Mouse (Mus musculus) adrenal gland, postnatal 0 days (tissue): ENCODE measurements around the gene Rab26. TPM values are rescaled to one million over a fixed set of nuclear protein-coding genes. Genes with fewer than 3 reads are reported as not detected.

Experiments used
- polyA plus RNA-seq: library from polyadenylated mRNA; unstranded; fragments of >200 nt; fragmentation: Nextera tagmentation; extraction: Ambion mirVana; gene quantifications from 2 replicates; pipeline ENCODE4 v1.2.1, GENCODE M21; 2015

The Rab26 gene
- polyA plus RNA-seq, result 1.3 and 1.8 TPM in 2 replicates

DNA sequence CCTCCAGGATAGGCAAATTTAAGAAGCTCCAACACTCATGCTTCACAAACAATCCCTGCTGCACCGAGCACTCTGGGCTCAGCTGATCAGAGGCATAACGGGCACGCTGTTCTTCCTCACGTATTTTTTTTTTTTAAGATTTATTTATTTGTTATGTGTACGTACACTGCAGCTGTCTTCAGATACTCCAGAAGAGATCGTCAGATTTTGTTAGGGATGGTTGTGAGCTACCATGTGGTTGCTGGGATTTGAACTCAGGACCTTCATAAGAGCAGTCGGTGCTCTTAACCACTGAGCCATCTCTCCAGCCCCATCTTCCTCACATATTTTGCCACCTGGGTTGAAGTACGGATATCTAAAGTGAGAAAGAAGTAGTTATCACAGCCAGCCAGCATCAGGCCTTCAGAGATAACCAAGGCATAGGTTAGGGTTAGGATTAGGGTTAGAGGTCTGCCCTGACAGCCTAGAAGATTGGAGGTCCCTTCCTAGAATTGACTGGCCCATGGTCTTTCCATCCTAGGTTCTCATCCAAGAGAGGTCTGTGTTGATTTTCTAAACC, at the start of gene Rab26:
Gene Rab26, minus strand, starts transcription at position 51 of the 559 bp plus-strand sequence.

DNA sequence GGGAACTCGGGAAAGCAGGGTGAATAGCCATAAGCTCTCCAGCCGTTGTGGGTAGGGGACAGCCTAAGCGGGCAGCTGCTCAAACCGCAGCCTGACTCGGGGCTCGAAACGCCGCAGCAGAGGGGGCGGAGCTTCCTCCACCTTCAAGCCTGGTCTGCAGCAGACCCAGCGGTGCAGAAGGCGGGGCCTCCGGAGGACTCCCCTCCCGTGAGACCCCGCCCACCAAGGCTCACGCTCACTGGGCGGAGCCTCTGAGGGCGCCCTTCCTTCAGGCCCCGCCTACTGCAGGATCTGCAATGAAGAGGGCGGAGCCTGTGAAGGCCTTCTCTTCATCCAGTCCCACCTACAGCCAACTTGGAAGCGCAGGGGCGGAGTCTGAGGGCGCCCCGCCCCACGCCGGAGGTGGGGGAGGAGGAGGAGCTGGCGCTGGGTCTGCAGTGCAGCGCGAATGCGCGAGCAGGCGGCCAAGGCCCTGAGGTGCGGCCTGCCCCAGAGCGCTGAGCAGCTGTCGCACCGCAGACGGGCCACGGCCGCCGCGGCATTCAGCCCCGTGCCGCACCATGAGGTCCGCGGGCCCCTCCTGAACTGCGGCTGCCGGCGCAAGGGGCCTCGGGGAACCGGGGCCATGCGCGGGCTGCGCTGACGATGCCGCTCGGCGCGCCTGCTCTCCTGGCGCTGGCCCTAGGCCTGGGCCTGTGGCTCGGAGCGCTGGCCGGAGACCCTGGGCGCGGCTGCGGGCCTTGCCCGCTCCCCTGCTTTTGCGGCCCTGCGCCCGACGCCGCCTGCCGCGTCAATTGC, 15.8 kb upstream of the Rab26 start, which contains the start of gene Pkd1:
Gene Pkd1, plus strand, starts transcription at position 217 of the 798 bp plus-strand sequence.

DNA sequence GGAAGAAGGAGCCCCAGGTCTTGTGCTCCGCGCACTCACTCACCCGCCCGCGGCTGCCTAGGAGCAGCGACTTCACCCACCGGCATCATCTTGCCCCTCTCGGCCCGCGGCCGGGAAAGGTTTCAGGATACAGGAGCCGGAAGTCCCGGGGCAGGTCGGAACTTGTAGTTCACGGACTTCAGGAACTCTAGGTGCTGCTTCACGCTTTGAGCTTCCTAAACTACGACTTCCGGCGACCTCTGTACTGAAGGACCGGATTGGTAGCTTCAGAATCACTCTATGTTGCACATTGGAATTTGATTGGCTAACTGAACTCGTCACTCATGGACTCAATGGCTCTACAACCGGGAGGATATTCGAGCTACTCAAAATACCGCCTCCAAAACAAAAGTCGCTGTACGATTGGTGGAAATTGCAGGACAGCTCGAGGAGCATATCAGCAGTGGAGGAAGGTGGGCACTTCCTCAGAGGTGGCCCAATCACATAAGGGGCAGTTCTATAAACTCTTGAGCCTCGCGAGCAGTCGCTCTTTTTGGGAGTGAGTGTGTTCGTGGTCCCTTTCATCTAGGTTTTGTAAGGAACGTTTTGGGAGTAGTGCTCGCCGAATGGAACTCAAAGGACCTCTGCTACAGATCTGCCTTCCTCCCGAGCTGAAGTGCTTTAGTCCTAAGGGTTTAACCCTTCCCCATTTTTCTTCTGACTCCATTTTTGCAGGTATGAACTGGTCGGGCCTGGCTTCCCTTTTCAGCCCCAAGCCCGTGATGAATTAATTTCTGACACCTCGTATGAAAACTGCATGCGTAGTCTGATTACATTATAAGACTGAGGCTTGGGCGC, 6.1 kb downstream of the Rab26 start, which contains the start of gene Traf7:
Gene Traf7, minus strand, starts transcription at position 216 of the 837 bp plus-strand sequence.

DNA sequence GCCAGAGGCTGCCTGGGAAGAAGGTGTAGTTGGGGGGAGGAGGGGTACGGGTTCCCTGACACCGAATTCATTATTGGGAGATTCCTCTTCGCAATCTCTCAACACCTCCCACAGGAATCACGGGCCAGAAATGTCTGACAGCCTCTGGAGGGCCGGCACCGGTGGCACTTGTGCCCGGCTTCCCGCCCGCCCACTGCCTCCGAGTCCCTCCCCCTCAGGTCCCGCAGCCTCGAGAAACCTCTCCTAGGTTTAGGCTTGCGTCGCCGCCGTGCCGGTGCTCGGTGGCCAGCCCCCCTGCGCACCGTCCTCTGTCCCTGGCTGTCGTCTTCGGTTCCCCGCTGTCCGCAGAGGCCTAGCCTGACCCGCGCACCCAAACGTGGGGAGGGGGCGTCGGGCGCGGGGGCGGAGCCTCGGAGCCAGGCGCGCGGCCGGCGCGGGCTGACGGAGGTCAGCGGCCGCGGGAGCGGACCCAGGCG, 45.8 kb downstream of the Rab26 start, which contains the start of gene Caskin1:
Gene Caskin1, plus strand, starts transcription at position 416 of the 476 bp plus-strand sequence.

DNA sequence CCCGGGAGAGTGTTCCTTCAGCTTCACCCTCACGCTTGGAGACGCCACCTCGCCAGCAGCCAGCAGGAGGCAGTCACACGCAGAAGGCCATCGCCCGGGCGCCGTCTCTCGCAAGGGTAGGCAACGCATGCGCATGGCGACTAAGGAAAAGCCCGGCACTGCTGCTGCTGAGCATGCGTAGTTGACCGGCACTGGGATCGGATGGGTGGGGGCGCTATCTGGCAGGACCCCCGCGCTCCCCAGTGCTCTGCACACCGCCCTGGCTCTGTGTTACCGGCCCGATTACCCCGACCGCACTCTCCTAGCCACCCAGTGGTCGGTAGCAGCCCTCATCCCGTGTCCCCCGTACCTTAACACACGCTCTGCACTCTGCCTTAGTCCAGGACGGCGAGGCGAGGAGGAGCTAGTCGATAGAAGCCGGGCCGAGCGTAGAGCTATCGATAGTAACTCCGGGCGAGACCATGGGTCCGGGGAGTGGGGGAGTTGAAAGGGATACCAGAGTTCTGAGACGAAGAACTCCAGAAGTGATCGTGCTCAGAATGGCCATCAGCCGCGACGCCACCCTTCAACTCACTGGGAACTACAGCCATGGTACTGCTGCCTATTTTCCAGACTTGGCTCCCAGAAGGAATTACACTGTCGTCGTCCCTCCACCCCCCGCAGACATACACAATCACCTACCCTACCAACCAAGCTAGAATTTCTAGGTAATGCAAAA, 55.2 kb downstream of the Rab26 start, which contains the start of gene Mlst8:
Gene Mlst8, minus strand, starts transcription at position 416 of the 718 bp plus-strand sequence.

Other genes with a start within 250 kb of the Rab26 start
- gene Abca17, start 183.1 kb downstream of the Rab26 start, polyA plus RNA-seq, result not detected in 2 replicates
- 8.5 and 9.1 TPM in 2 replicates for gene Abca3, start 182.3 kb downstream of the Rab26 start, polyA plus RNA-seq
- gene Rnps1, start 119.6 kb downstream of the Rab26 start, polyA plus RNA-seq, result 110 and 123 TPM in 2 replicates
- 161 and 184 TPM in 2 replicates for gene Eci1, start 107.6 kb downstream of the Rab26 start, polyA plus RNA-seq
- 0.84 and 1.2 TPM in 2 replicates for gene Dnase1l2, start 91.1 kb downstream of the Rab26 start, polyA plus RNA-seq
- 19.6 and 21.0 TPM in 2 replicates for gene E4f1, start 63.9 kb downstream of the Rab26 start, polyA plus RNA-seq
- gene Pgp, start 63.8 kb downstream of the Rab26 start, polyA plus RNA-seq, result 63.5 and 100 TPM in 2 replicates
- gene Bricd5, start 60.3 kb downstream of the Rab26 start, polyA plus RNA-seq, result 0.18 TPM in 1 of 2 replicates, not detected in the other
- gene Mlst8, start 55.1 kb downstream of the Rab26 start, polyA plus RNA-seq, result 9.9 and 17.7 TPM in 2 replicates
- 7.2 and 10.6 TPM in 2 replicates for gene Caskin1, start 45.6 kb downstream of the Rab26 start, polyA plus RNA-seq
- 37.0 and 46.7 TPM in 2 replicates for gene Traf7, start 6.3 kb downstream of the Rab26 start, polyA plus RNA-seq
- gene Pkd1, start 15.6 kb upstream of the Rab26 start, polyA plus RNA-seq, result 16.5 and 20.0 TPM in 2 replicates
- gene Tsc2, start 98.4 kb upstream of the Rab26 start, polyA plus RNA-seq, result 20.9 and 23.8 TPM in 2 replicates
- gene Nthl1, start 98.5 kb upstream of the Rab26 start, polyA plus RNA-seq, result 13.6 and 14.1 TPM in 2 replicates
- 61.7 and 66.2 TPM in 2 replicates for gene Slc9a3r2, start 116.1 kb upstream of the Rab26 start, polyA plus RNA-seq
- gene Npw, start 124.2 kb upstream of the Rab26 start, polyA plus RNA-seq, result not detected in 2 replicates
- gene Zfp598, start 135.5 kb upstream of the Rab26 start, polyA plus RNA-seq, result 11.8 and 14.9 TPM in 2 replicates
- gene Syngr3, start 155.7 kb upstream of the Rab26 start, polyA plus RNA-seq, result 14.5 and 51.8 TPM in 2 replicates
- gene Gfer, start 161.9 kb upstream of the Rab26 start, polyA plus RNA-seq, result 36.3 and 36.6 TPM in 2 replicates
- gene Noxo1, start 162.0 kb upstream of the Rab26 start, polyA plus RNA-seq, result 1.6 and 2.0 TPM in 2 replicates
- 21.3 and 34.2 TPM in 2 replicates for gene Tbl3, start 173.4 kb upstream of the Rab26 start, polyA plus RNA-seq
- not detected in 2 replicates for gene Rnf151, start 183.9 kb upstream of the Rab26 start, polyA plus RNA-seq
- gene Rps2, start 183.9 kb upstream of the Rab26 start, polyA plus RNA-seq, result 872 and 948 TPM in 2 replicates
- gene Ndufb10, start 190.3 kb upstream of the Rab26 start, polyA plus RNA-seq, result 222 and 254 TPM in 2 replicates
- gene Rpl3l, start 193.6 kb upstream of the Rab26 start, polyA plus RNA-seq, result 0.46 and 0.58 TPM in 2 replicates
- 47.7 and 55.8 TPM in 2 replicates for gene Msrb1, start 202.4 kb upstream of the Rab26 start, polyA plus RNA-seq
- 4.2 and 12.5 TPM in 2 replicates for gene Hs3st6, start 218.8 kb upstream of the Rab26 start, polyA plus RNA-seq